Mouse (Mus musculus) lung, postnatal 0 days (tissue): ENCODE results near the gene Grin1.

Source experiments
- CTCF ChIP-seq: IDR thresholded peaks from 2 replicates; pipeline ENCODE4 v1.5.1; 2016; ENCODE audit warnings: antibody characterized with exemption, mild to moderate bottlenecking
- EP300 ChIP-seq: IDR thresholded peaks from 2 replicates; pipeline ENCODE4 v1.6.1; 2016; ENCODE audit warnings: antibody characterized with exemption, mild to moderate bottlenecking, control low read depth

GRCm38 (mm10) chr2:25243342-25243741, 75.6 kb downstream of the Grin1 start:
- TF ChIP-seq CTCF (no peak), EP300 (no peak)
